ENCODE assay signal across 8 mouse cellular contexts in genomic region chr2:73584645-73585346, GRCm38 (mm10). TPM values are rescaled to one million over a fixed set of nuclear protein-coding genes. Genes with fewer than 3 reads are reported as not detected.
DNase-seq lines count a peak whose midpoint lies in the region; ATAC-seq lines count a peak whose summit lies in the region.

No protein-coding gene starts in this region.

- H3K27me3 ChIP-seq in erythroblast, embryonic 14.5 days (ENCODE audit: control insufficient read depth) = peaks cover 21% of the 10 kb centered on the region
- H3K27me3 ChIP-seq in limb, embryonic 12.5 days = peaks cover 4% of the 10 kb centered on the region; the same call in 1 of the 2 replicates
- peaks cover 20% of the 10 kb centered on the region; the same call in 1 of the 2 replicates for H3K27me3 ChIP-seq in midbrain, embryonic 13.5 days

- no peaks in the 10 kb centered on the region for H3K36me3 ChIP-seq in erythroblast, embryonic 14.5 days (ENCODE audit: control insufficient read depth)
- no peaks in the 10 kb centered on the region for H3K36me3 ChIP-seq in limb, embryonic 12.5 days
- H3K36me3 ChIP-seq in midbrain, embryonic 13.5 days = no peaks in the 10 kb centered on the region

- no peak overlapping the region for H3K27ac ChIP-seq in limb, embryonic 12.5 days
- H3K27ac ChIP-seq in midbrain, embryonic 13.5 days = no peak overlapping the region

- ATAC-seq in erythroblast, adult 5-6 weeks (replicated peaks; ENCODE audit: low FRiP score, poor library complexity, severe bottlenecking) = no peak
- ATAC-seq in limb, embryonic 12.5 days (ENCODE audit: insufficient number of reproducible peaks, insufficient read depth, low FRiP score, low TSS enrichment, low read depth) = peak; percentile 61; the same call in 1 of the 2 replicates
- ATAC-seq in midbrain, embryonic 13.5 days = peak; percentile 84

- 0 out of 2 replicates have a peak, but pooled peaks cover 2% of the 10 kb centered on the region for H3K4me1 ChIP-seq in erythroblast, embryonic 14.5 days (ENCODE audit: control insufficient read depth)
- H3K4me1 ChIP-seq in limb, embryonic 12.5 days (replicated peaks) = peaks cover 12% of the 10 kb centered on the region
- H3K4me1 ChIP-seq in midbrain, embryonic 13.5 days (replicated peaks) = peaks cover 9% of the 10 kb centered on the region

- 2% methylated on average over 17 of the region's 18 CpGs for WGBS in limb, embryonic 12.5 days
- 3% methylated on average over 18 of the region's 18 CpGs for WGBS in midbrain, embryonic 13.5 days

- H3K4me2 ChIP-seq in limb, embryonic 12.5 days = peak overlapping the region; percentile 60
- peak overlapping the region; percentile 63 for H3K4me2 ChIP-seq in midbrain, embryonic 13.5 days (replicated peaks)

- DNase-seq in cerebellum, postnatal 36 days = peak; percentile 64 to 68
- peak; percentile 83 for DNase-seq in gastrocnemius, postnatal 14 days
- peak; percentile 63 for DNase-seq in induced T-regulatory cell, adult 2 months (ENCODE audit: low read depth)
- peak; percentile 17 to 27 for DNase-seq in spleen, postnatal 36 days (ENCODE audit: low spot score in 2 of 2)

- peak overlapping the region; percentile 43 for H3K4me3 ChIP-seq in erythroblast, embryonic 14.5 days (replicated peaks)
- H3K4me3 ChIP-seq in limb, embryonic 12.5 days (replicated peaks) = peak overlapping the region; percentile 40
- peak overlapping the region; percentile 43 for H3K4me3 ChIP-seq in midbrain, embryonic 13.5 days (replicated peaks)

- intact Hi-C loops in gastrocnemius, postnatal 14 days (cut with DNase I; ENCODE audit: low total_unique reads) = loop anchor here (5.0 kb wide), 1 partner anchor 158 kb away; no protein-coding TSS in a partner anchor

- H3K9me3 ChIP-seq in erythroblast, embryonic 14.5 days (ENCODE audit: control insufficient read depth, low read length) = no peaks in the 10 kb centered on the region
- no peaks in the 10 kb centered on the region for H3K9me3 ChIP-seq in limb, embryonic 12.5 days
- H3K9me3 ChIP-seq in midbrain, embryonic 13.5 days = no peaks in the 10 kb centered on the region

- H3K9ac ChIP-seq in limb, embryonic 12.5 days (replicated peaks) = peak overlapping the region; percentile 34; the same call in 1 of the 2 replicates
- H3K9ac ChIP-seq in midbrain, embryonic 13.5 days (replicated peaks) = peak overlapping the region; percentile 47

RNA-seq across cellular contexts. Expression of gene Chrna1, which starts 4.7 kb away (rescaled TPM):
- polyA plus RNA-seq in erythroblast, embryonic 14.5 days (2012) = not detected in 2 replicates
- 0.38 and 0.84 TPM in 2 replicates for total RNA-seq in erythroblast, adult 5-6 weeks (2015; ENCODE audit: low replicate concordance)
- 0.17 and 1.3 TPM in 2 replicates for total RNA-seq in erythroblast, adult 5-6 weeks (2017; ENCODE audit: low replicate concordance)
- 10 to 100 TPM; 14.4 to 17.4 TPM for total RNA-seq in gastrocnemius, postnatal 14 days (2021)
- polyA plus RNA-seq in limb, embryonic 12.5 days (2016; fragmentation: Nextera tagmentation; extraction: Ambion mirVana) = 7.9 and 8.6 TPM in 2 replicates
- polyA plus RNA-seq in midbrain, embryonic 13.5 days (2015; fragmentation: Nextera tagmentation; extraction: Ambion mirVana) = 0.12 TPM in 2 replicates

RNA-seq across cellular contexts. Expression of gene Wipf1, which starts 55.3 kb away (rescaled TPM):
- polyA plus RNA-seq in erythroblast, embryonic 14.5 days (2012) = 1.1 and 1.7 TPM in 2 replicates
- total RNA-seq in erythroblast, adult 5-6 weeks (2015; ENCODE audit: low replicate concordance) = 17.3 and 23.6 TPM in 2 replicates
- total RNA-seq in erythroblast, adult 5-6 weeks (2017; ENCODE audit: low replicate concordance) = 4.5 and 4.7 TPM in 2 replicates
- 10 to 100 TPM; 17.4 to 19.8 TPM for total RNA-seq in gastrocnemius, postnatal 14 days (2021)
- polyA plus RNA-seq in limb, embryonic 12.5 days (2016; fragmentation: Nextera tagmentation; extraction: Ambion mirVana) = 16.1 and 17.7 TPM in 2 replicates
- polyA plus RNA-seq in midbrain, embryonic 13.5 days (2015; fragmentation: Nextera tagmentation; extraction: Ambion mirVana) = 2.0 and 2.5 TPM in 2 replicates

Comparison
In these comparisons a context has a peak if more than half of its experiments do, and no peak if none do; other contexts are left out.
1. DNase-seq: peak in every context shown above with its lines; median percentile 83 in gastrocnemius, postnatal 14 days; 66 in cerebellum, postnatal 36 days; 63 in induced T-regulatory cell, adult 2 months; 22 in spleen, postnatal 36 days.